8 mouse cellular contexts compared by ENCODE assay signal in genomic region chr7:90041565-90042024, GRCm38 (mm10).
DNase-seq lines count a peak whose midpoint lies in the region; ATAC-seq and TF ChIP-seq lines count a peak whose summit lies in the region.

No protein-coding gene starts in this region.

- no peaks in the 10 kb centered on the region for H3K9me3 ChIP-seq in embryonic facial prominence, embryonic 15.5 days (replicated peaks)
- no peaks in the 10 kb centered on the region for H3K9me3 ChIP-seq in hindbrain, postnatal 0 days (ENCODE audit: low read length)
- H3K9me3 ChIP-seq in forebrain, postnatal 0 days (ENCODE audit: low read length) = no peaks in the 10 kb centered on the region

- peak overlapping the region; percentile 48 for H3K27ac ChIP-seq in embryonic facial prominence, embryonic 15.5 days (replicated peaks)
- H3K27ac ChIP-seq in small intestine, adult 2 months (ENCODE audit: insufficient read depth, low read depth, low read length) = peak overlapping the region; percentile 74
- H3K27ac ChIP-seq in hindbrain, postnatal 0 days = no peak overlapping the region
- H3K27ac ChIP-seq in forebrain, postnatal 0 days (ENCODE audit: low read depth, low read length) = no peak overlapping the region

- 31% methylated on average over 5 of the region's 5 CpGs for WGBS in embryonic facial prominence, embryonic 15.5 days
- WGBS in small intestine, adult 2 months = 13% methylated on average over 5 of the region's 5 CpGs
- 58% methylated on average over 5 of the region's 5 CpGs for WGBS in hindbrain, postnatal 0 days
- WGBS in forebrain, postnatal 0 days = 74% methylated on average over 5 of the region's 5 CpGs

- TF ChIP-seq CTCF in small intestine, adult 2 months (IDR thresholded peaks at IDR 0.05; ENCODE audit: extremely low read depth, insufficient read length, insufficient replicate concordance, low read depth, low read length) = no peak
- TF ChIP-seq CTCF in hindbrain, postnatal 0 days (IDR thresholded peaks at IDR 0.05; ENCODE audit: low read depth) = no peak
- TF ChIP-seq CTCF in forebrain, postnatal 0 days (IDR thresholded peaks at IDR 0.05; ENCODE audit: low read depth) = no peak

- no peak overlapping the region for H3K4me3 ChIP-seq in embryonic facial prominence, embryonic 15.5 days (replicated peaks)
- no peak overlapping the region for H3K4me3 ChIP-seq in small intestine, adult 2 months (ENCODE audit: low read depth, low read length)
- no peak overlapping the region for H3K4me3 ChIP-seq in hindbrain, postnatal 0 days (ENCODE audit: low read length)
- no peak overlapping the region for H3K4me3 ChIP-seq in forebrain, postnatal 0 days (ENCODE audit: low read depth, low read length)

- no peak overlapping the region for H3K9ac ChIP-seq in embryonic facial prominence, embryonic 15.5 days
- H3K9ac ChIP-seq in hindbrain, postnatal 0 days (replicated peaks; ENCODE audit: low read length) = no peak overlapping the region
- no peak overlapping the region for H3K9ac ChIP-seq in forebrain, postnatal 0 days

- DNase-seq in adrenal gland, postnatal 14 days = peak; percentile 22
- DNase-seq in adrenal gland, postnatal 4 days (ENCODE audit: low spot score in 2 of 2) = no peak
- DNase-seq in 3T3-L1 (ENCODE audit: low read depth, low spot score) = peak; percentile 77
- DNase-seq in kidney, postnatal 10 days = peak; percentile 61
- no peak for DNase-seq in hindbrain, postnatal 0 days (ENCODE audit: low spot score)
- no peak for DNase-seq in forebrain, postnatal 0 days

- no peak overlapping the region for H3K4me2 ChIP-seq in embryonic facial prominence, embryonic 15.5 days (replicated peaks)
- no peak overlapping the region for H3K4me2 ChIP-seq in hindbrain, postnatal 0 days (ENCODE audit: low read depth, low read length)
- H3K4me2 ChIP-seq in forebrain, postnatal 0 days (ENCODE audit: low read depth) = no peak overlapping the region

- H3K36me3 ChIP-seq in embryonic facial prominence, embryonic 15.5 days = no peaks in the 10 kb centered on the region
- H3K36me3 ChIP-seq in small intestine, adult 2 months (ENCODE audit: control insufficient read depth, insufficient read depth, low read length) = no peaks in the 10 kb centered on the region
- no peaks in the 10 kb centered on the region for H3K36me3 ChIP-seq in hindbrain, postnatal 0 days (ENCODE audit: insufficient read depth, low read length)
- H3K36me3 ChIP-seq in forebrain, postnatal 0 days (ENCODE audit: insufficient read depth) = no peaks in the 10 kb centered on the region

- H3K27me3 ChIP-seq in embryonic facial prominence, embryonic 15.5 days = no peaks in the 10 kb centered on the region
- no peaks in the 10 kb centered on the region for H3K27me3 ChIP-seq in small intestine, adult 2 months (ENCODE audit: control insufficient read depth, insufficient read depth, low read length)
- H3K27me3 ChIP-seq in hindbrain, postnatal 0 days (ENCODE audit: insufficient read depth, low read length) = no peaks in the 10 kb centered on the region
- no peaks in the 10 kb centered on the region for H3K27me3 ChIP-seq in forebrain, postnatal 0 days (ENCODE audit: insufficient read depth, low read length)

- ATAC-seq in embryonic facial prominence, embryonic 15.5 days (ENCODE audit: insufficient number of reproducible peaks, low FRiP score, low TSS enrichment, low read depth) = no peak
- ATAC-seq in hindbrain, postnatal 0 days = no peak
- ATAC-seq in forebrain, postnatal 0 days = no peak

- no peak for TF ChIP-seq POLR2A in small intestine, adult 2 months (IDR thresholded peaks at IDR 0.05; ENCODE audit: low read depth, low read length)

- peaks cover 21% of the 10 kb centered on the region; the same call in 1 of the 2 replicates for H3K4me1 ChIP-seq in embryonic facial prominence, embryonic 15.5 days
- peaks cover 37% of the 10 kb centered on the region; the same call in 1 of the 2 replicates for H3K4me1 ChIP-seq in small intestine, adult 2 months (ENCODE audit: control insufficient read depth, insufficient read depth, insufficient read length, low read length)
- H3K4me1 ChIP-seq in hindbrain, postnatal 0 days (ENCODE audit: insufficient read depth, low read length) = 0 out of 2 replicates have a peak, but pooled peaks cover 4% of the 10 kb centered on the region
- no peaks in the 10 kb centered on the region for H3K4me1 ChIP-seq in forebrain, postnatal 0 days (ENCODE audit: insufficient read depth)

Comparison
In these comparisons a context has a peak if more than half of its experiments do, and no peak if none do; other contexts are left out.
1. DNase-seq: peak in adrenal gland, postnatal 14 days (single experiment), 3T3-L1 (single experiment) and kidney, postnatal 10 days (single experiment); none in adrenal gland, postnatal 4 days (0 of 2), hindbrain, postnatal 0 days (single experiment) and forebrain, postnatal 0 days (single experiment).
2. H3K27ac ChIP-seq: peak in embryonic facial prominence, embryonic 15.5 days (single experiment) and small intestine, adult 2 months (single experiment); none in hindbrain, postnatal 0 days (single experiment) and forebrain, postnatal 0 days (single experiment).